Mouse (Mus musculus) C2C12 (cell line): ENCODE measurements around the gene Cdyl. TPM values are rescaled to one million over a fixed set of nuclear protein-coding genes. Genes with fewer than 3 reads are reported as not detected.

ENCODE experiments used
- H3K27me3 ChIP-seq: one replicate; pipeline ENCODE4 v1.6.1; 2011; ENCODE audit not compliant: control insufficient read depth, insufficient read depth, insufficient read length
- H3K36me3 ChIP-seq: one replicate; pipeline ENCODE4 v1.6.1; 2011; ENCODE audit not compliant: control insufficient read depth, insufficient read depth
- H3K4me3 ChIP-seq: one replicate; pipeline ENCODE4 v1.5.1; 2011; ENCODE audit warnings: mild to moderate bottlenecking, control low read depth; ENCODE audit not compliant: poor library complexity, insufficient read depth, severe bottlenecking
- H3K79me2 ChIP-seq: one replicate; pipeline ENCODE4 v1.6.1; 2011; ENCODE audit not compliant: control insufficient read depth, insufficient read depth
- H3K79me3 ChIP-seq: one replicate; pipeline ENCODE4 v1.6.1; 2011; ENCODE audit warnings: low read depth, control low read depth
- H3ac ChIP-seq: one replicate; pipeline ENCODE3; 2011; ENCODE audit warnings: low read depth; ENCODE audit not compliant: control insufficient read depth, insufficient read length
- CEBPB ChIP-seq: IDR thresholded peaks from one replicate; pipeline ENCODE4 v1.6.1; 2011; ENCODE audit warnings: low read depth, mild to moderate bottlenecking, control low read depth, moderate library complexity
- CTCF ChIP-seq: IDR thresholded peaks from one replicate; pipeline ENCODE4 v1.5.1; 2011; ENCODE audit not compliant: control insufficient read depth, insufficient read depth, insufficient read length
- FOSL1 ChIP-seq: IDR thresholded peaks from one replicate; pipeline ENCODE4 v1.8.0; 2011; ENCODE audit warnings: mild to moderate bottlenecking, low read length; ENCODE audit not compliant: poor library complexity, insufficient read depth, severe bottlenecking
- MAX ChIP-seq: IDR thresholded peaks from one replicate; pipeline ENCODE4 v1.6.1; 2011; ENCODE audit warnings: mild to moderate bottlenecking, control low read depth
- MYOD1 ChIP-seq: IDR thresholded peaks from one replicate; pipeline ENCODE4 v1.6.1; 2011; ENCODE audit warnings: low read depth; ENCODE audit not compliant: control insufficient read depth, insufficient read length
- MYOG ChIP-seq: IDR thresholded peaks from one replicate; pipeline ENCODE4 v1.6.1; 2011; ENCODE audit not compliant: control insufficient read depth, insufficient read length; ENCODE audit errors: extremely low read depth
- USF1 ChIP-seq: IDR thresholded peaks from one replicate; pipeline ENCODE4 v1.6.1; 2011; ENCODE audit warnings: low read depth, mild to moderate bottlenecking, control low read depth, moderate library complexity
- polyA plus RNA-seq: library from polyadenylated mRNA; unstranded; fragments of >200 nt; fragmentation: generic; extraction: Trizol; gene quantifications from one replicate; pipeline ENCODE4 v1.2.1, GENCODE M21; 2012; ENCODE audit warnings: missing spikeins

The Cdyl gene
- polyA plus RNA-seq, 1 experiment: 5.2 TPM

DNA sequence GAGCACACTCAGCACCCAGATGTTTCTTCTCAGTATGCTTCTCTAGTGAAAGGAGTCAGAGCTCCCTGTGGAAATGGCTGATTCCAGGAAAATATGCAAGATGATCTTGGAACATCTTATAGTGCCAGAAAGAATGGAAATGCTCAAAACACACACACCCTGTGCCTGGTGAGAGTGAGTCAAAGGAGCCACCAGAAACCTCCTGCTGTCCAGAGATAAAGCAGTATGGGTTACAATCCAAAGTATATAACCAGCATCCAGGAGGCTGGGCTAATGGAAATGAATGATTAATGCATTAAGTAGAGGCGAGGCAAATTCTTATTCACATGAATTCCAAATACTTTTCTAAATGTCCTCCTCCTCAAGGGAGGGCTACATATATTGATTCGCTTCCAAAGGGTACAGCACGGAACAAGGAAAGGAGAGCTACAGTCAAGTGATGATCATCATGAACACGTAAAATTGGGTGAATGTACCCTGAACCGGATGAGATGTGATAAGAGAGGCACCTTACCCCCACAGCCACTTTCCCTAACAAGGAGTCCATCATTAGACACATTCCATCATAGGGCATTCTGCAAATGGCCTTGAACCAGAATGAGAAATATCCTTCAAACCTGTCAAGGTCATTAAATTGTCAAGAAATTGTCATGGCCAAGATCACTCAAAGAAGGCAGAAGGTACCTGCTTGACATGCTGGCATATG, 73.4 kb downstream of the Cdyl start:
- H3K79me2 ChIP-seq: no peaks in the 10 kb centered on the region
- H3K27me3 ChIP-seq: no peaks in the 10 kb centered on the region
- no peaks in the 10 kb centered on the region for H3K79me3 ChIP-seq
- no peak overlapping the region for H3K4me3 ChIP-seq
- TF ChIP-seq USF1 (no peak), MAX (no peak), FOSL1 (no peak), MYOG (no peak), CEBPB (no peak), MYOD1 (no peak), CTCF (no peak)
- no peaks in the 10 kb centered on the region for H3K36me3 ChIP-seq
- no peak overlapping the region for H3ac ChIP-seq

DNA sequence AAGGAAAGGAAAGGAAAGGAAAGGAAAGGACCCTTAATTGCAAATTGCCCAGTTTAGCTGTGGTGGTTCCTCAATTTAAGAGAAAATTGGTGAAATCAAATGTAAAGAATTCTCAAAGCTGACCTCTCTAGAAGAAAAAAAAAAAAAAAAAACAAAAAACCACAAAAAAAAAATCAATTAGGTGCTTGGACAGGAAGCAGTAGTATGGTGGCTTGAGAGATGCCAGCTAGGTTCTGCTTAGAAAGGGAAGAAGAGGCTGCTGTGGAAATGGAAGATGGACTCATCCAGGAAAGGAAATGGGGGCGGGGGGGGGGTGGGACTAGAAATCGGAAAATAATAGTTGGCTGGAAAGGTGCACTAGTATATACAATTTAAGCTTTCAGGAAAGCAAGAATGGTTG, 77.9 kb downstream of the Cdyl start:
- no peak overlapping the region for H3ac ChIP-seq
- no peak for TF ChIP-seq MAX
- no peak for TF ChIP-seq CEBPB
- TF ChIP-seq FOSL1: no peak
- no peak for TF ChIP-seq CTCF
- no peak for TF ChIP-seq MYOD1
- TF ChIP-seq MYOG: no peak
- TF ChIP-seq USF1: no peak
- no peak overlapping the region for H3K4me3 ChIP-seq
- H3K27me3 ChIP-seq: no peaks in the 10 kb centered on the region
- H3K79me3 ChIP-seq: no peaks in the 10 kb centered on the region
- H3K36me3 ChIP-seq: no peaks in the 10 kb centered on the region
- H3K79me2 ChIP-seq: peaks cover 7% of the 10 kb centered on the region

DNA sequence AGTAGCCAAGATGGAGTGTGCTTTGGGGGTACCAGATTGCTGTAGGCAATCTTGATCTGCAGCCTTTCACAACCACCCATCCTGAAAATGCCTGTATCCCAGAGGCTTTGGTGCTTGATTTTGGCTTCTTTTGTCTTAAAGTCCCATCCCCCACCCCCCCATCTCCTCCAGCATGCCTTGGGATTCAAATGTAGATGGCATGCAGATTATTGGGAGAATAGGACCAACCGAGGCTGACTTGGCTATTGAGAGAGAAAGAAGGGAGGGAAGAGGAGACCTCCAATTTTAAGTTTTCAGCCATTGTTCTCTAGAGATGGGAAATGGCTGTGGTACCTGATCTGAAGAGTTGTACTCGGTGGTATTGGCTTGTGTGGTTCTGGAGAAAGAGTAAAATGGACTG, 78.6 kb downstream of the Cdyl start:
- Histone ChIP-seq H3K79me2 (peaks cover 14% of the 10 kb centered on the region), H3K4me3 (no peak overlapping the region), H3K27me3 (no peaks in the 10 kb centered on the region), H3ac (no peak overlapping the region), H3K36me3 (no peaks in the 10 kb centered on the region), H3K79me3 (peaks cover 2% of the 10 kb centered on the region)
- TF ChIP-seq USF1 (no peak), MAX (no peak), FOSL1 (no peak), CEBPB (no peak), MYOG (no peak), MYOD1 (no peak), CTCF (no peak)

- H3K27me3 ChIP-seq: no peaks in the 10 kb centered on the region
- H3K4me3 ChIP-seq: no peak overlapping the region
- H3K79me3 ChIP-seq: peaks cover 13% of the 10 kb centered on the region
- H3K79me2 ChIP-seq: peaks cover 26% of the 10 kb centered on the region
- H3ac ChIP-seq: no peak overlapping the region
- TF ChIP-seq MYOD1: no peak
- no peak for TF ChIP-seq CTCF
- TF ChIP-seq MYOG: no peak
- TF ChIP-seq CEBPB: no peak
- TF ChIP-seq USF1: no peak
- no peak for TF ChIP-seq FOSL1
- no peak for TF ChIP-seq MAX
- no peaks in the 10 kb centered on the region for H3K36me3 ChIP-seq
These were observed 79.8 kb downstream of the Cdyl start for GRCm38 (mm10) chr13:35739473-35739872.

- Histone ChIP-seq H3K27me3 (no peaks in the 10 kb centered on the region), H3ac (peak overlapping the region; percentile 42), H3K4me3 (peak overlapping the region; percentile 18), H3K79me3 (peaks cover 22% of the 10 kb centered on the region), H3K79me2 (peaks cover 36% of the 10 kb centered on the region), H3K36me3 (no peaks in the 10 kb centered on the region)
- TF ChIP-seq CTCF (no peak), USF1 (no peak), MAX (no peak), MYOG (no peak), MYOD1 (no peak), FOSL1 (no peak), CEBPB (no peak)
These were observed 80.8 kb downstream of the Cdyl start for GRCm38 (mm10) chr13:35740301-35741039.
